Mouse (Mus musculus): Measurements from ENCODE around the gene Sept12.

DNA sequence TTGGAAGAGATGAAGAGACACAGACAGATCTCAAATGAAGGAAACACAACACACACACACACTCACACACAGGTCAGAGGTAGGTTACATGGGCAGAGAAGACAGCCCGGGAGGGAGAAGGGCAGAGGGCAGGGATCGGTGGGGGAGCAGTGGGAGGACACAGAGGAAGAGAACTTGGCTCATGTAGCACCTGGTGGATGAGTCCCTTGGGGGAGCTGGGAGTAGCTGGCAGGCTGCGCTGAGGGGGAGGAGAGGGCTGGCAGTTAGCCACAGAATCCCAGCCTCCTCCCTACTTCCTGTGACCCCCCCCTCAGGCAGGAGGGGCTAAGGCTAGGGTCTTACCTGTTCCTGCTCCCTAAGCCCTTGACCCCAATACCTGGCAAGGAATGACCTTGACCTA, at the start of gene Sept12:
- TF ChIP-seq CTCF (IDR thresholded peaks at IDR 0.05; ENCODE audit: extremely low read depth, insufficient read depth, insufficient read length, insufficient replicate concordance) (no peak), POLR2A (IDR thresholded peaks at IDR 0.05; ENCODE audit: low read depth, low read length) (no peak)
